Mouse (Mus musculus) kidney, adult 18-20 months (tissue): ENCODE measurements around the gene Adgrg6.

Experiments used
- DNase-seq: peaks from one replicate; pipeline ENCODE4 v3.0.0; 2021

Gene Adgrg6

GRCm38 (mm10) chr10:14544941-14545717 is at the start of gene Adgrg6:
Gene Adgrg6 (minus strand): TSS chr10:14545659.
- peak; percentile 45 for DNase-seq

GRCm38 (mm10) chr10:14592215-14592614 is 46.8 kb upstream of the Adgrg6 start:
- DNase-seq, result no peak

GRCm38 (mm10) chr10:14590816-14591215 is 45.4 kb upstream of the Adgrg6 start:
- no peak for DNase-seq

- no peak for DNase-seq
Measured at GRCm38 (mm10) chr10:14589667-14590066, 44.2 kb upstream of the Adgrg6 start.

- DNase-seq, result no peak
Measured at GRCm38 (mm10) chr10:14583496-14583895, 38.0 kb upstream of the Adgrg6 start.

- no peak for DNase-seq
Measured at GRCm38 (mm10) chr10:14574255-14574654, 28.8 kb upstream of the Adgrg6 start.

- DNase-seq, result no peak
Measured at GRCm38 (mm10) chr10:14571143-14571542, 25.7 kb upstream of the Adgrg6 start.

- DNase-seq, result no peak
Measured at GRCm38 (mm10) chr10:14570616-14571015, 25.2 kb upstream of the Adgrg6 start.

- no peak for DNase-seq
Measured at GRCm38 (mm10) chr10:14546111-14546551, 672 bp upstream of the Adgrg6 start.

GRCm38 (mm10) chr10:14544608-14544940 is 885 bp downstream of the Adgrg6 start:
- DNase-seq, result no peak

- no peak for DNase-seq
Measured at GRCm38 (mm10) chr10:14543511-14544067, 1.9 kb downstream of the Adgrg6 start.

- no peak for DNase-seq
Measured at GRCm38 (mm10) chr10:14537102-14537501, 8.4 kb downstream of the Adgrg6 start.

GRCm38 (mm10) chr10:14531090-14531489 is 14.4 kb downstream of the Adgrg6 start:
- DNase-seq, result no peak

- DNase-seq, result no peak
Measured at GRCm38 (mm10) chr10:14530670-14531069, 14.8 kb downstream of the Adgrg6 start.

GRCm38 (mm10) chr10:14527765-14528164 is 17.7 kb downstream of the Adgrg6 start:
- DNase-seq, result no peak

- no peak for DNase-seq
Measured at GRCm38 (mm10) chr10:14522729-14523128, 22.7 kb downstream of the Adgrg6 start.

GRCm38 (mm10) chr10:14520912-14521675 is 24.4 kb downstream of the Adgrg6 start:
- no peak for DNase-seq

GRCm38 (mm10) chr10:14517909-14518308 is 27.6 kb downstream of the Adgrg6 start:
- no peak for DNase-seq

GRCm38 (mm10) chr10:14511904-14512663 is 33.4 kb downstream of the Adgrg6 start:
- no peak for DNase-seq

GRCm38 (mm10) chr10:14511157-14511556 is 34.3 kb downstream of the Adgrg6 start:
- DNase-seq, result no peak

- no peak for DNase-seq
Measured at GRCm38 (mm10) chr10:14495658-14496057, 49.8 kb downstream of the Adgrg6 start.

- no peak for DNase-seq
Measured at GRCm38 (mm10) chr10:14495204-14495603, 50.3 kb downstream of the Adgrg6 start.

GRCm38 (mm10) chr10:14491838-14492237 is 53.6 kb downstream of the Adgrg6 start:
- no peak for DNase-seq
